Mouse (Mus musculus) urinary bladder, postnatal 4 days (tissue): ENCODE results near the gene Rtn4r.

Experiments used
- DNase-seq, 2 experiments: peaks; one replicate each; pipeline ENCODE4 v3.0.0; 2021 to 2022; ENCODE audit warnings: low spot score in 2 of 2

The Rtn4r gene

DNA sequence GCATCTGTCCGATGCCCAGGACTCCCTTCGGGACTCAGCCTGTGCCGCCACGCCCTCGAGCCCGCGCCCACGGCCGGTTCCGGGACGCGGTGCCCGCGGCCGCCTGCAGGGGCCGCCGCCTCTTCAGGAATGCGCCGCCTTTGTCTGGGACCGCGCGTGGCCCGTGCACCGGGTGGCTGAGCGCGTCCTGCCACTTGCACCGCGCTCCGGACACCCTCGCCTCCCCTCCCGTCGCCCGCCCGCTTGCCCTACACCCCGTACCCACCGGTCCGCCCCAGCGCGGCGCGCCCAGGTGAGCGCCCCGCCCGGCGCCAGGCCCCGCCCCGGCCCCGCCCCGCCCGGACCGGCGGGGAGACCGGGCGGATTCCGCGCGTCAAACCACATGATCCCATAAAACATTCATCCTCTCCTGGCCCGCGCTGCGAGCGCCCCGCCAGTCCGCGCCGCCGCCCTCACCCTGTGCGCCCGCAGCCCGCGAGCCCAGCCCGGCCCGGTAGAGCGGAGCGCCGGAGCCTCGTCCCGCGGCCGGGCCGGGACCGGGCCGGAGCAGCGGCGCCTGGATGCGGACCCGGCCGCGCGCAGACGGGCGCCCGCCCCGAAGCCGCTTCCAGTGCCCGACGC is at the start of gene Rtn4r:
Gene Rtn4r (plus strand): TSS at position 402 of the 621 bp plus-strand sequence.
- DNase-seq: peak; percentile 34 to 66

DNA sequence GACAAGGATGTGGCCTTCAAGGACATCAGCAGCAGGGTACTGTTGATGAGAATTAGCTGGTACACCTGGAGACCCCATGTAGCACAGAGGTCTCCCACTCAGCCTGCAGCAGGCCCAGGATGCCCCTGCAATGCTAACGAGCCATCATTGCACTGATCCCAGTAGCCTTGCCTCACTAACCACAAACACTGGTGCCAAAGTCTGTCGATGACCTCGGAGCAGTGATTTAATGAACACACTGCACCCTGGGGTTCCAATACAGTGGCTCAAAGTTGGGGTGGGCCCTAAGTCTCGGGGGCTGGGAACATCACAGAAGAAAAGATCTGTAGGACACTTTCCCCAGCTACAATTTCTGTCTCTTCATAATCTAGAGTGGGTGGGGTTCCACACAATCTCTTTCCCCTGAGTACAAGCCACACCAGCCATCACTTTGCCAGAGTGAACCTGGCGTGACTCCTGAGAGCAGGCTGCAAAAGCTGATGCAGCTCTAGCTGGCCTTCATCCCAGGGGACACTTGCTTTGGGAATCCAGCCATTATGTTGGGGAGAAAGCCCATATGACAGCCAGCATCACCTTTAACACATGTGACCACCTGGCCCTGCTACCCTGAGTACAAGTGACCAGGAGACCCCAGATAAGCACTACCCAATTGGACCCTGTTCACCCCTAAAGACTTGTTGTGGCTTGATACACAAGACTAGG is 49.0 kb upstream of the Rtn4r start:
- no peak for DNase-seq

DNA sequence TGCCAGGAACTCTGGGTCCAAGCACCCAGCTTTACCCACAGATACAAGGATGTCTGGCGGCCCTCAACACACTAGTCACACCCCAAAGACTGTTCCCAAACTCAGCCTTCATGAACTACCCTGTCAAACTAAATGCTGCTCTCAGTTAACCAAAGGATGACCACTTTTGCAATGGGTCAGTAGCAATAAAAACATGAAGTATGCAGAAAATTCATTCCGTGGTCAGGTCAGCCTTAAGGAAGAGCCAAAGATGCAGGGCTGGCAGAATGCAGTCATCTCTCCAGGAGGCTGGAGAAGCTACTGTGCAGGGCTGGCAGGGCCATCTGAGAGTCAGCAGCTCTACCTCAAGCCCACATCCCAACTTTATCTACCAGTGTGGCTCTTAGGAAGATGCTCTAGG is 48.1 kb upstream of the Rtn4r start:
- no peak for DNase-seq

DNA sequence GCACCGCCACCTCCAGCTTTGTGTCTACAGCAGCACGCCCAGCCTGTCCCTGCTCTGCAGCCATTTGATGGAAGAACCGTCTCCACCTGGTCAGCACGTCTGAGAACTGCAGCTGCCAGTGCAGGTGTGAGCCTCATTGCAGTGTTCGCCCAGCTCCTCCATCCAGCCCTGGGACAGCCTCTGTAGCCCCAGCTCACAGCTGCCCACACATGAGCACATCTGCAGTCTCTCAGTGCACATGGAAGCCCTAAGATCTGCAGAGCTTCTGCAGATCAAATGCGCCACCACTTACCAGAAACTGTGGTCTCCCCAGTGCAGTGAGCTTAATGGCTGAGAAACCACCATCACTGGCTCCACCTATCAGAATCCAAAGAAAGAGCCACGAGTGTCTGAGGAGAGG is 47.3 kb upstream of the Rtn4r start:
- DNase-seq: no peak

DNA sequence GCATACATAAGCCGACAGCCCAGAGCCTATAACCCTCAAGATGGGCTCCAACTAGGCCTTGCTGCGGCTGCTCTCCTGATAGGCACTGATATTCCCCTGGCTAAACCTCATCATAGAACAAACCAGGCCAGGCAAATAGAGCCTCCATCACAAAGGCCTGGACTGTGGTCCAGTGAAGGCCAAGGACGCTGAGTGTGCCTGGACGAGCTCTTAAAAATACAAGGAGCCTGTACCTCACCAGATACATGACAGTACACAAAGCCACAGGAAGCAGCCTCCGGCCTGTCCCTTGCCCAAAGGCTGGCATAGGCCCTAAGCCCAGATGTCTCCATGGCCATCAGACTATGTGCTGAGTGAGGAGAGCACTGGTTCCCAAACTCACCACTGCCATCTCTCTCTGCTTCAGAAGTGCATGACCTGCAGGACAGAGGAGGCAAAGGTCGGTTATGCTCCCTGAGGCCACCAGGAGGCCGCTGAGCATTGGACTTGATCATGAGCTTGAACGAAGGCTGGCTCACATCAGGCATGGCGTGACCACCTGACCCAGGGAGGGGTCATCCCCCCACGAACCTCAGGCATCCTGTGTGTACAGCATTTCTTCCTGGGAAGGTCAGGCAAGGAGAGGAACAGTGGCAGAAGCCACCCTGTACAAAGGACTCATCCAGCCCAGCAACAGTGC is 46.2 kb upstream of the Rtn4r start:
- DNase-seq: no peak

DNA sequence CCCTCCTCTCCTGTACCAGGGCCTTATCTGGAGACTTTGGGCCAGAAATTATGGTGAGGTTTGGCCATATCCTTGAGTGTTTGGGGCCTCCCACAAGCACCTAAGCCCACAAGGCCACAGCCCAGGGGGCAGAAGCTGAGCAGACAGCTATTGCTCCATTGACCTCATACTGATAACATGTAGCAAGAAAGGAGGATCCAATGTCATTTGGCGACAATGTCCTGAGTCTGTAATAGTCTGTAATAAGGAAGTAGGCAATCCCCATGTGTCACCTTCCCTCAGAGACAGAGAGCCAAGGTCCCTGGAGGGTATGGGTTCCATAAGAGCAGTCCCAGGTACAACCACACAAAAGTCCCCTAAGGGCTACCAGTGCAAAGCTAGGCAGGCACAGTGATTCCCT is 45.2 kb upstream of the Rtn4r start:
- DNase-seq: no peak

DNA sequence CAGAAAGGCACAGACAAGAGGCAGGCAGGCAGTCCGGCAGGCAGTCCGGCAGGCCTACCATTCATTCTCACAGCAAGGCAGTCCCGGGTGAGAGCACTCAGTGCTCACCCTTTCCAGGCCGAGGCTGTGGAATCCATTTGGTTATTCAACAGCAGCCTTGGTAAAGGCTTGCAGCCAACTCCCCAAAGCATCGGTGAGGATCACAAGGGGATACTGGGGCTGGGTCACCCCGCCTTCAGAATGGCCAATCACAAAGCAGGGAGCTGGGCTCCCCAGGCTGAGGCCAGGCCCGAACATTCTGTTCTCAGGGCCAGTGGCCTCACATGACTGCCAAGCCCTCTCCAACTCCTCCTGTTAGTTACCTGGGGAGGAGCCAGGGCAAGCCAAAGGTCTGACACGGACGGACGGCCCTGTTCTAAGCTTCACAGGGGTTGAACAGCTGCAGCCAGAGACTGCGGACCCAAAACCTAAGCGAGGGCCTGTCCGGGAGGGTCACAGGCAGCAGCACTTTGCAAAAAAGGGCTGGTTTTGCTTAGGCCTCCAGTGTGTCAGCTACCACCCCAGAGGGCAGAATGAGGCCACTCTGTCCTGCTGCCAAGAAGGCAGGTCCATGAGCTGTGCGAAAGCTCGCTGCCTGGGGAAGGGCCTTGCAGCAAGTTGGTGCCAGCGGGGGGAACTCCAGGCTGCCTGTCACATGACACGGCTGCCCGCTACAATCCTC is 44.1 kb upstream of the Rtn4r start:
- DNase-seq: peak in 1 of 2 experiments; percentile 39

GRCm38 (mm10) chr16:18084262-18084661 is 43.2 kb upstream of the Rtn4r start:
- DNase-seq: no peak

- no peak for DNase-seq
Observed at GRCm38 (mm10) chr16:18087101-18087500, 40.3 kb upstream of the Rtn4r start.

DNA sequence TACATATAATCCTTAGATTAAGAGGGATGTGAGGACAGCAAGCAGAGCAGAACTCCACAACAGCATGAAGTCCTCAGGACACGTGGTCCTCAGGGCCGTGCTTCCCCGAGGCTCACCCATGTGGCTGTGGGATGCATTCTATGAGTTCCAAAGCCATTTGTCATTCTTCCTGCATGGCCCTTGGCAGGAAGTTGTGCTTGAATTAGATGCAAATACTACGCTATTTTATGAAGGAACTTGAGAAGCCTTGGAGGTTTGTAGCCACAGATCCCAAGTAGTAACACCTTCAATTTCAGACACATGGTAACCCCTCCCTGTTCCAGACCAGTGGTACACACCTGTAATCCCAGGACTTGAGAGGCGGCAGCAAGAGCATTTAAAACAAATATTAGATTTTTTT is 31.1 kb upstream of the Rtn4r start:
- DNase-seq: no peak

DNA sequence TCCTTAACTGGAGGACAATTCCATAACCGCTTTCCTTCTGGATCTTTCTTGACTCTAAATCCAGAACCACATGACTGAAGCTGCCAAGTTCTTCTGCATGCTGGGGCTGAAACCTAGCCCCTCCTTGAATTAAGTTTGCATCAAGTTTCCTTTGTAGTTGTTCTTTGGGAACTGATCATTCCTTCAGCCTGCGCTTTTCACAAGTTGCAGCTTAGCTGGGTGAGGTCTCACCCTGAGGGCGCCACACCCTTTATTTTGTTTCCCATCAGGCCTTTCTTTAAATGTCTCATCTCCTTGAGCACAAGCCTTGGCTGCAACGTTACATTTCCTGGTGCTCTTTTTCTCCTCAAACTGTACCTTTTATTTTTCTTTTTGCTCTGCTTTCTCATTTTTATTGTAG is 24.6 kb upstream of the Rtn4r start:
- DNase-seq: no peak

DNA sequence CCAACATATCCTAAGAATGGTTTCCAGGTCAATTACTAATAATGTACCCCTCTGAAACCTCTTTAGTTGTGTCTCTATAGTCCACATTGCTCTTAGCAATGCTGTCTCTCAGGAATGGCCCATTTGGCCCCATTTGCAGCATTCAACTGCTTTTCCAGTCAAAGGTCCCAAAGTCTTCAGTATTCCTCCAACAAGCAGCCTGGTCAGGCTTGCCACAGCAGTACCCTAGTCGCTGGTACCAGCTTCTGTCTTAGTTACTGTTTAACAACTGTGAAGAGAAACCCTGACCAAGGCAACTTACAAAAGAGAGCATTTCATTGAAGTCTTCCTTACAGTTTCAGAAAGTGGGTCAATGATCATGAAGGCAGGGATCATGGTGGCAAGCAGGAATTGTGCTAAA is 24.1 kb upstream of the Rtn4r start:
- DNase-seq: no peak

DNA sequence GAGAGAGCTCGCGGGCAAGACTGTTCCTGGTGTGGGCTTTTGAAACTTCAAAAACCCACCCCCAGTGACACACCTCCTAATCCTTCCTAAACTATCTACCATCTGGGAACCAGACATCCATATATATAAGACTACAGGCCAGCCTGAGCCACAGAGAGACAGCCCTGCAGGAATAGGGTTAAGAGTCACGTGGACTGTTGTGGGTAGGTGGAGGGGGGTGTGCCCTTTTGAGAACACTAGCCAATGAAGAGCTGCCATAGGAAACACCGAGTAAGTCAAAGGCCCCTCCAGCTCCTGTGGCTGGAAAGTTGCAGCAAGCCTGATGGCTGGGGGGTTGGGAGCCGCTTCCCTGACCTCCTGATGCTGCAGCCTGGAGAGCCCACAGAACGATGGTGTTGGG is 23.6 kb upstream of the Rtn4r start:
- DNase-seq: no peak

DNA sequence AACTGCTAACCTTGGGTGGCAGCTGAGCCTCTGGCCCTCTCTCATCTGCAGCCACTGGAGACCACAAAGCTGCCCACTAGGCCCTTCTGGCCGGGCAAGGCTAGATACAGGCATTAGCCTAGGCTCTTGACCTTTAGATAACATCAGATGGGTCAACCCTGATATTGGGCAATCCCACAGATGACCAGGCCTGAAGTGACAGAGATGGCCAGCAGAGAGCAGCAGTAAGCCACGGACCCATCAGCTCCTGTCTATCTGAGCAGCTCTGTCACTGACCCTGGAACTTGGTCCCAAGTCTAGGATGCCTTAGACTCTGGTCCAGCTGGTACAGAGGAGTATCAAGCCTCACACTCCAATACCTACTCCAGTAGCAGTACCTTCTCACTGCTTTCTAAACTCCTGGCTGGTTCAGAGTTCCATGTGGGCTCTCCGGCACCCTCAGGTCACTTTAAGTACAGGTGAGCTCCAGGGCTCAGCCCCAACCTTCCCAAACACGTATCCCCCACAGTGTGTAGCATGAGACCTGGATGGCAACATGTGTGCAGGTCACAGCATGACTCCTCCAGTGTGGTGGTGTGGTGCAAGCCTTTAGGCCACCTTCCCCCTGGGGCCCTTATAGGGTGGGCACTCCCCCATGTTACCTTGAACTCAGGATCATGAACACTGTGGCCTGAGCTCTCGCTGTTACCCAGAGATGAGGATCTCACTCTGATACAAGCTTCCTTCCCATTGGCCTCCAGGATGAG is 19.0 kb upstream of the Rtn4r start:
- DNase-seq: peak in 1 of 2 experiments; percentile 37

DNA sequence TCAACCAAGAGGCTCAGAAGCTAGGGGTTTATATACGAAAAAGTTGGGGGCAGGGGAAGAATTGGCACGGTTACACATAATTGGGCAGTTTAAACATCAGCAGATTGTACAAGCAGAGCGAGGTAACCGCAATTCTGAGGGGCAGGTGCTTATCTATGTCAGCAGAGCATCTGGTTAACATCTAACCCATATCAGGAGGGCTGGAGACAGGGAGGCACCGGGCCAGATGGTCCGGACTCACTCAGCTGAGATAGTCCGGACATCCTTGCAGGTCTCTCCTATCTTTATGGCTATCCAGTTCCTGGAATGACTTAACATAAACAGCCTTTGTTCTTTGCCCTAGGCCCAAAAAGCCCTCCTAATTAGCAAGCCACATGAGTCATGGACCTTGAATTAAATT is 16.4 kb upstream of the Rtn4r start:
- DNase-seq: no peak

DNA sequence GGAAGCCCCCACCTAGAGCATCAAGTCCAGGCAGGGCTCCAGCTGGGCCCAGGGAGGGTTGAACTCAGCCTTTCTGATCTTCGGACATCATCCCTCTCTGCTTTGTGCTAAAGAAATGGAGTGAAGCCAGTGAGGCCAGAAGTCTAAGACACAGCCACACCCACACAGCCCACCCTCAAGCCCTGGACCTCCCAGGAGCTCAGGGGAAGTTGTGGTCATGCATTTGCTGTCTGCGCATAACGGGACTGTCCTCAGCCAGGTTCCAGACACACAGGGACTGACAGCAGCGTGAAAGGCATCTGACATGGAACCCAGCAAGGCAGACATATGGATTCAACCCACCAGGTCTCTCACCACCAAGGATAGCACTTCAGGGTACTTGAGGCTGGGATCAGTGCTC is 11.0 kb upstream of the Rtn4r start:
- no peak for DNase-seq

DNA sequence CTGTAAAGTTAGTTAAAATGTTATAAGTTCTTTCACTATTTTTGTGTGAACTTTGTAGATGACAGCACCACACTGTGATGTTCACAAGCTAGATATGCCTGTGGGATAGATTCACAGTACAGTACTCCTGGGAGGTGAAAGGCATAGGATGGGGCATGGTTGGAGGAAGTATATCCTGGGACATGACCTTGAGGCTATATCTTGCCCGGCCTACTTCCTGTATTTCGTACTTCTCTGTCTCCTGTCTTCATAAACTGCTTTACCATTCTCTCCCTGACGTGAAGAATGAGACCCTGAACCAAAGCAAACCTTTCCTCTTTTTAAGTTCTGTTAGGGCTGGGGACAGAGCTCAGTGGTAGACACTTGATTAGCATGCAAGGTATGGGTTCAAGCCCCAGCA is 9.2 kb upstream of the Rtn4r start:
- no peak for DNase-seq

- DNase-seq: no peak
Observed at GRCm38 (mm10) chr16:18119031-18119730, 8.3 kb upstream of the Rtn4r start.

DNA sequence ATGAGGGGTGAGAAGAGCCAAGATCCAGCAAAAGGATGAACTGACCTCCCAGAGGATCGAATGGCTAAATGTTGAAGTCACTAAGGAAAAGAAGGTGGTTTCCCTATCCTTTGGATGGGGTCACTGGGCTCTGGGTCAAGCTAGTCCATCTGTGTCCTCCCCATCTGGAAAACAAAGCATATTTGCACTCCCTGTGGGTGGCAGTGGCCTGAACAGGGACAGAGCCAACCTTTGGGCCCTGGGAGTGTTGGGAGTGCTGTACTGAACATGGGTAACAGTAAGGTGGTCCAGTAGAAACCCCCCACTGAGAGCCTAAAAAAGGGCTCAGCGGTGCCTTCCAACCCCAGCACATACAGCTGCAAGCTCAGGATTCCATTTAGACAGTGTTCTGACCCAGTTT is 4.7 kb upstream of the Rtn4r start:
- DNase-seq: no peak

GRCm38 (mm10) chr16:18123471-18123870 is 4.0 kb upstream of the Rtn4r start:
- no peak for DNase-seq

DNA sequence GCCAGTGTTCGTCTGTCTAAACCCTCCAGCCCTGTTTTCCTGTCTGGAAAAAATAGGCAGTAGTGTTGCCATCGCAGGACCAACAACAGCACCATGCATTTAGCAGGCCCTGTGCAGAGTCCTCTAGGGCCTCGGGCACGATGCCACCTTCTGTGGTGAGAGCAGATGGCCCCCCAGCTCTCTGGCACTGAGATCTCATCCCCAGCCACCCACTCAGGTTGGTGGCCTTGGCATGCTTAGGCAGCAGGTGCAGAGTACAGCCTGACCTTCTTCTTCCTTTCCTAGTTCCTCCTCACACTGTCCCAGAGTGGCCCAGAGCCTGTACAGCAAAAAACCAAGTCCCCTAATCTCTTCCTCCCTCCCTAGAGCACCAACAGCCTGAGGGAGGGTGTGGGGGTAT is 3.4 kb upstream of the Rtn4r start:
- DNase-seq: no peak
